Mouse (Mus musculus) ovary, adult 10 weeks (tissue): ENCODE measurements around the gene Odf4. TPM values are rescaled to one million over a fixed set of nuclear protein-coding genes. Genes with fewer than 3 reads are reported as not detected.

Source experiments
- polyA plus RNA-seq: library from polyadenylated mRNA; stranded (reverse); fragments of 350-450 nt; fragmentation: Illumina TruSeq; extraction: RNeasy Lipid Tissue Mini Kit (QIAGEN cat#74804); gene quantifications from one replicate; pipeline ENCODE4 v1.2.3, GENCODE M21; 2014

Gene Odf4
- polyA plus RNA-seq, result not detected

DNA sequence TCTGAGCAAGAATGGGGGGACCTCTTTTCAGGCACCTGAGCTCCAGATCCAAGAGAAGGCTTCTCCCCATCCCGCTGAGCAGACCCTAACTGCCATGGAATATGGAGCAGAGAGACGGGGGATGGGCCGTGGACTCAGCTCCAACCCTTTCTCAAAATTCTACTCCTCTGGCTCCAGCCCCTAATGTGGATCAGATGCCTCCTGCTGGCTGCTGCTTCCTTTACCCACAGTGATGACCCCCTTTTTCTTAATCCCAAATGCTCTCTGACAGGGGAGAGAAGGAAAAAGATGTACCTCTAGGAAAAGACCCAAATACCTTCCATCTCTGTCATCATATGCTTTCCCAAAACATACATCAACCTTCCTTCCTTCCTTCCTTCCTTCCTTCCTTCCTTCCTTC lies at the start of gene Odf4:
Odf4 (minus strand) TSS at position 101 of the 400 bp plus-strand sequence.

GRCm38 (mm10) chr11:68975085-68975484 lies 48.2 kb upstream of the Odf4 start, which contains the start of gene Rangrf:
Gene Rangrf, minus strand, starts transcription at chr11:68975185.

GRCm38 (mm10) chr11:68967337-68968282 lies 40.7 kb upstream of the Odf4 start, which contains the start of gene Slc25a35:
Gene Slc25a35, plus strand, starts transcription at chr11:68968131.

GRCm38 (mm10) chr11:68957308-68957707 lies 30.4 kb upstream of the Odf4 start, which contains the start of gene Arhgef15:
Gene Arhgef15, minus strand, starts transcription at chr11:68957480.

DNA sequence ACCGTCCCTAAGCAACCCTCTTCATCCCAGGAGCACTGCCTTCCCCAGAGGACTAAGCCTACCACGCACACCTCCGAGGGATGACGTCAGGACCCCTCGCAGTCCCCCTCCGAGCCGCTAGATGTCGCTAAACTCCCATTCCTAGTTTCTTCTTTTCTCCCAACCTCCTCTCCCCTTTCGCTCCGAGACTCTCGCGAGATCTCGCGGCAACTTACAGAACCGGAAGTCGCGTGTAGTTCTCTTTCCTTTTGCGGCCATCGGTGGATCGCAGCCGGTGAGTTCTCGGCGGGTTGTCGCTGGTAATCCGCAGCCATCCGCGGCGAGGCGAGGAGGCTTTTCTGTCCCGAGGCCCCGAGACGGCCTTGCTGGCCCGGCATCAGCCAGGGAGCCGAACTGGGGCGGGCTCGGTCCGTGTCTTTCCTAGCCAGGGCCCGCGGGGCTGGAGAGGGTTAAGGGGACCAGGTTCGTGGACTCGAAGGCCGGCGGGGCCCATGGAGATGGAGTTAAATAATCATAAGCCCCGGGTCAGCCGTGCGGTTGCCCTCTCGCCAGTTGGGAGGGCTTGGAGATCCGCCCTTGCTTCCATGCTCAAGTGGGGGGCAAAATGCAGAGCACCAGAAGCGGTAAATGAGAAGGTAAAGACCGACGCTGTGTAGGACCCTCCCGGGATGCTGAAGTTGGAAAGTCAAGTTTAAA lies 25.4 kb downstream of the Odf4 start, which contains the start of gene Rpl26:
Rpl26 (plus strand) TSS at position 233 of the 696 bp plus-strand sequence.

GRCm38 (mm10) chr11:68888253-68888652 lies 38.6 kb downstream of the Odf4 start, which contains the start of gene Rnf222:
Gene Rnf222, plus strand, starts transcription at chr11:68888553.

Other genes with a start within 250 kb of the Odf4 start
- gene Myh10, start 235.5 kb downstream of the Odf4 start, polyA plus RNA-seq, result 120 TPM
- gene Ndel1, start 55.2 kb downstream of the Odf4 start, polyA plus RNA-seq, result 156 TPM
- gene Rnf222, start 38.5 kb downstream of the Odf4 start, polyA plus RNA-seq, result not detected
- 218 TPM for gene Rpl26, start 25.5 kb downstream of the Odf4 start, polyA plus RNA-seq
- gene Arhgef15, start 30.4 kb upstream of the Odf4 start, polyA plus RNA-seq, result 2.1 TPM
- gene Slc25a35, start 41.0 kb upstream of the Odf4 start, polyA plus RNA-seq, result 60.6 TPM
- gene Rangrf, start 48.1 kb upstream of the Odf4 start, polyA plus RNA-seq, result 5.8 TPM
- gene Pfas, start 81.4 kb upstream of the Odf4 start, polyA plus RNA-seq, result 12.1 TPM
- 12.8 TPM for gene Ctc1, start 88.8 kb upstream of the Odf4 start, polyA plus RNA-seq
- 9.7 TPM for gene Aurkb, start 118.6 kb upstream of the Odf4 start, polyA plus RNA-seq
- 3.1 TPM for gene Borcs6, start 132.6 kb upstream of the Odf4 start, polyA plus RNA-seq
- gene Tmem107, start 143.7 kb upstream of the Odf4 start, polyA plus RNA-seq, result 6.7 TPM
- gene Vamp2, start 161.4 kb upstream of the Odf4 start, polyA plus RNA-seq, result 63.5 TPM
- gene Per1, start 168.1 kb upstream of the Odf4 start, polyA plus RNA-seq, result 0.29 TPM
- gene Hes7, start 193.3 kb upstream of the Odf4 start, polyA plus RNA-seq, result not detected
- not detected for gene 9130213A22Rik, start 195.5 kb upstream of the Odf4 start, polyA plus RNA-seq
- not detected for gene Aloxe3, start 198.8 kb upstream of the Odf4 start, polyA plus RNA-seq
- not detected for gene Alox12b, start 229.9 kb upstream of the Odf4 start, polyA plus RNA-seq